Mouse (Mus musculus): Measurements from ENCODE around the gene D11Wsu47e. TPM values are rescaled to one million over a fixed set of nuclear protein-coding genes. Genes with fewer than 3 reads are reported as not detected.
A peak's percentile ranks its signal among the peaks of the same experiment; 100 is the strongest.

Gene D11Wsu47e
- 10 to 100 TPM; 11.0 to 52.3 (median 24.4) TPM for total RNA-seq (2018; cell fraction: chromatin; rRNA removed)
- 10 to 100 TPM in 8 of 26 experiments, 1 to 10 TPM in 18; 3.6 to 12.4 (median 8.7) TPM for total RNA-seq (2018; cell fraction: cytosol; rRNA removed)
- 10 to 100 TPM in 25 of 26 experiments, 1 to 10 TPM in 1; 7.3 to 36.6 (median 16.2) TPM for total RNA-seq (2018; cell fraction: nucleus; rRNA removed)
- 8.5 to 11.5 TPM (median 8.9 TPM) in 3 replicates for polyA plus RNA-seq (2018)

DNA sequence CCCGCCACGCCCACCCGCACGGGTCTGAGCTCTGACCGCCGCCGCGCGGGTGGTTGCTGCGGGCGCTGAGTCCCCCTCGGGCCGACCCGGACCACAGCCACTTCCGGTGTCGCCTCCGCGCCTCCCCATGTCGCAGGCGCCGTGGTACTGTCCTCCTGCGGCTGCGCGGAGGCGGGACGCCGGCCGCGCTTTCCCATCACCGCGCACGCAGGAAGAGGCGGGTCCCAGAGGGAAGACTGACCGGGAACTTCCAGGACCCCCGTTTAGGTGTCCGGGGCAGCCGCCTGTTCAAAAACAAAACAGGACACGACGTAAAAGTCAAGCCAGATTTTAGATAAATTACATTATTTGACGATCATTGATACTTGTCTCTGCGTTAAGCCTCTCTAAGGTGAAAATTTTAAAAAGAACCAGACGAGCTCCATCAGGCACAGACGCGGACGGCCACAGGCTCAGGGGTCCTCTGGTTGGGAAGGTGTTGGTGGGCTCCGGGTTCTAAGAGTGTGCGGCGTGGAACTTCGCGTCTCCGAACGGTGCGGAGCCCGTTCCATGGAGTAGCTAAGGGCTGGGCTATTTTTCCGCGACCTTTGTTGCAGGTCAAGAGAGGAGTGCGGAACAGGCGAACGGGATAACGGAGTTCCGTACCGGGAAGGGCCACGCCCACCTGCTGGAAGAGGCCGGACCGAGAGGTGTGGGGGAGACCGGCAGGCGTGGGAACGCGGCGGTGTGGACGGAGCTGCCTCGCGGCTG, at the start of gene D11Wsu47e, which contains the start of gene Fam104a:
TSS of gene D11Wsu47e (plus strand) at position 456 of the 750 bp plus-strand sequence.
TSS of gene Fam104a (minus strand) at position 199 of the 750 bp plus-strand sequence.
- Histone ChIP-seq H3K4me3 (ENCODE audit: inconsistent target) (peak within 1 kb of the TSS; percentile 72), H3K79me2 (ENCODE audit: inconsistent target) (peaks cover 74% of the 10 kb centered on the region), H3K27ac (peak within 1 kb of the TSS; percentile 89), H3K36me3 (ENCODE audit: inconsistent target) (peaks cover 10% of the 10 kb centered on the region)
- WGBS (ENCODE audit: missing documents), result under 1% methylated on average over 70 of the region's 73 CpGs

DNA sequence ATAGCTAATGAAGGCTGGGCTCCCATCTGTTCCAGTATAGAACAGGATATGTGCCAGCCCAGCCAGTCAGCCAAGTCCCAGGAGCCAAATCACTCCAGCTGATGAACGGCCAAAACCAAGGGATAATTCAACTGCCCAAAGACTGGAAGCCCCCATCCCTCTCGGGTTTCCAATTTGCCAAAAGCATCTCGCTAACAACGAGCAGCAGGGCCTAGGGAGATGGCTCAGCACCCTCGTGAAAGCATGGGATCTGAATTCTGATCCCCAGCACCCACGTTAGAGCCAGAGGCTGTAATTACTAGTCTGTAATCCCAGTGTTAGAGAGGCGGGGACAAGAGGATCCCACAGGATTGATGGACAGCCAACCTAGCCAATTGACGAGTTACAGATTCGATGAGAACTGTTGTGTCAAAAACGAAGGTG, 49.5 kb upstream of the D11Wsu47e start:
- no peak overlapping the region for H3K4me3 ChIP-seq (ENCODE audit: inconsistent target)
- WGBS (ENCODE audit: missing documents), result 92% methylated on average over 10 of the region's 10 CpGs
- H3K79me2 ChIP-seq (ENCODE audit: inconsistent target), result no peaks in the 10 kb centered on the region
- no peaks in the 10 kb centered on the region for H3K36me3 ChIP-seq (ENCODE audit: inconsistent target)
- H3K27ac ChIP-seq, result no peak overlapping the region

DNA sequence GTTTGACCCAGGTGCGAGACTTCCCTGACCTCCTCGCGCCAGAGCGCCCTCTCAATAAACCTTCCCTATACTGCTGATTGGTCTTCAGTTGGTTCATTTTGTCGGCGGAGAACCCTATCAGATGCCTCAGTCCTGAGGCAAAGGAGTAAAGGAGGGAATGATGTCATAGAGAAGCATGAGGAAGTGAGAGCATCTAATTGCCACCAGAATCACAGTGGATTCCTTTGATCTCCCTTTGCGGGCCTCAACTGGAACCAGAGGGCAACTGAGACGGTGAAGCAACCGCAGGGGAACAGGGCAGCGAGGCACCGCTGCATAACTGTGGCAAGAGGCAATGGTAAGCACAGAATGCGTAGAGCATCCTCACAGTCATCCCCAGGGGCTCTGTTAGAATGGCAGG, 45.5 kb upstream of the D11Wsu47e start:
- H3K36me3 ChIP-seq (ENCODE audit: inconsistent target), result no peaks in the 10 kb centered on the region
- H3K27ac ChIP-seq, result no peak overlapping the region
- 69% methylated on average over 12 of the region's 12 CpGs for WGBS (ENCODE audit: missing documents)
- no peaks in the 10 kb centered on the region for H3K79me2 ChIP-seq (ENCODE audit: inconsistent target)
- H3K4me3 ChIP-seq (ENCODE audit: inconsistent target), result no peak overlapping the region

DNA sequence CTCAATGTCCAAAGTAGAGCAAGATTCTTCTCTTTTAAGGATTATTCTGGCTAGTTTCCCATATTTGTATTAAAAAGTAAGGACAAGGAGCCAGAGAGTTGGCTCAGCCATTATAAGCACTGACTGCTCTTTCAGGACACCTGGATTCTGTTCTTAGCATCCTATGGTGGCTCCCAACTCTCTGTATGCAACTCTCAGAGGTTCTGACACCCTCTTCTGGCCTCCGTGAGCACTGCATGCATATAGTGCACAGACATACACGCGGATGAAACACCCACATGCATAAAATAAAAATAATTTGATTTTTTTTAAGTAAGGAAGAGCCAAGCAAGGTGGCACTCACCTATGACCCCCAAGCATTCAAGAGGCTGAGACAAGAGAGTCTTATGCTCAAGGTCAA, 39.0 kb upstream of the D11Wsu47e start:
- 90% methylated on average over 3 of the region's 3 CpGs for WGBS (ENCODE audit: missing documents)

DNA sequence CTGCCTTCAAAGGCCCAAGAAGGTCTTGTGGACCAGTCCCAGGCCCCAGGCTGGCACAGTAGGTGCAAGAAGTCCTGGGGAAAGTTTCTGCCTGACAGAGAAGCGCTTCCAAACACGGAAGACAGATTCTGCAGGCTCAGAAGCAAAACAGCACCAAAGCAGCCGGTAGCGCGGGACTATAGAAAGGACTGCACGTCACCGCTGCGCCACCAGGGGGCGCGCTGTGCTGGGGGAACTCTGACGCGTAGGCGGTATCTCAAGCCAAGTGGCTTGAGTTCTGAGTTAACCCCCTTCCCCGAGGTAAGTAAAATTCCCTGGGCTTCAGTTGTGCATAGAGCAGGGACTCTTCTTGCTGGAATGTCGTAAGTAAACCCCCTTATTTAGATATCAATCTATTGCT, 36.1 kb upstream of the D11Wsu47e start:
- Histone ChIP-seq H3K4me3 (ENCODE audit: inconsistent target) (no peak overlapping the region), H3K27ac (no peak overlapping the region), H3K79me2 (ENCODE audit: inconsistent target) (peaks cover 4% of the 10 kb centered on the region; the same call in 1 of the 2 replicates), H3K36me3 (ENCODE audit: inconsistent target) (peaks cover 15% of the 10 kb centered on the region)
- 5% methylated on average over 15 of the region's 15 CpGs for WGBS (ENCODE audit: missing documents)

More for the DNA sequence above, 39.0 kb upstream of the D11Wsu47e start:
- Histone ChIP-seq H3K27ac (no peak overlapping the region), H3K4me3 (ENCODE audit: inconsistent target) (no peak overlapping the region), H3K79me2 (ENCODE audit: inconsistent target) (peaks cover 3% of the 10 kb centered on the region; the same call in 1 of the 2 replicates), H3K36me3 (ENCODE audit: inconsistent target) (no peaks in the 10 kb centered on the region)

DNA sequence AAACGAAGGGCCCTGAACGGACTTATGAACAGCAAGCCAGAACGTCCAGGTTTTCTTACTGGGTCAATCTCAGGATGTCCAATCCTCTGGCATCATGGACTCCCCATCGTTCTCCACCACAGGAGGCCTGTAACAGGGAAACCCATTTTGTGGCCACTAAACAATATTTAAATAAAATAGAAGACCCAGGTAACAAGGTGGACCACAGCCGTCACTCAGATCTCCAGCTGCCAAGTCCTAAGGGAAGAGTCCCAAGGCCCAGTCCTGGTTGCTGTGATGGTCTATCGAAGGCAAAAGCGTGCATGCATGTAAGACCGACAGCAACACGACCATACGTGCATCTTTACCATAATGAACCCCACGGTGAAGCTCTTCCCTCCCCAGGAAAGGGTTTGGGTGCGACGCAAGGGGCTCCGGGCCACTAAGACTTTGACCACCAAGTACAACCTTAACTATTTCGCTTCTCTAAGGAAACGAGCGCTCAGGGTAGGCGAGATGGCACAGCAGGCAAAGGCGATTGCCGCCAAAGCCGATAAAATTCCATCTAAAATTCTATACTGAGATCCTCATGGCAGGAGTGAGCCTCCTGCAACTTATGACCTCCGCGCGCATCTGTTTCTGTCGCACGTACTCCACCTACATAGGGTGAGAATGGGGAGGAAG, 35.4 kb upstream of the D11Wsu47e start, which contains the start of gene Cog1:
TSS of gene Cog1 (plus strand) at position 480 of the 663 bp plus-strand sequence.
- H3K36me3 ChIP-seq (ENCODE audit: inconsistent target), result peaks cover 22% of the 10 kb centered on the region
- WGBS (ENCODE audit: missing documents), result 46% methylated on average over 26 of the region's 26 CpGs

DNA sequence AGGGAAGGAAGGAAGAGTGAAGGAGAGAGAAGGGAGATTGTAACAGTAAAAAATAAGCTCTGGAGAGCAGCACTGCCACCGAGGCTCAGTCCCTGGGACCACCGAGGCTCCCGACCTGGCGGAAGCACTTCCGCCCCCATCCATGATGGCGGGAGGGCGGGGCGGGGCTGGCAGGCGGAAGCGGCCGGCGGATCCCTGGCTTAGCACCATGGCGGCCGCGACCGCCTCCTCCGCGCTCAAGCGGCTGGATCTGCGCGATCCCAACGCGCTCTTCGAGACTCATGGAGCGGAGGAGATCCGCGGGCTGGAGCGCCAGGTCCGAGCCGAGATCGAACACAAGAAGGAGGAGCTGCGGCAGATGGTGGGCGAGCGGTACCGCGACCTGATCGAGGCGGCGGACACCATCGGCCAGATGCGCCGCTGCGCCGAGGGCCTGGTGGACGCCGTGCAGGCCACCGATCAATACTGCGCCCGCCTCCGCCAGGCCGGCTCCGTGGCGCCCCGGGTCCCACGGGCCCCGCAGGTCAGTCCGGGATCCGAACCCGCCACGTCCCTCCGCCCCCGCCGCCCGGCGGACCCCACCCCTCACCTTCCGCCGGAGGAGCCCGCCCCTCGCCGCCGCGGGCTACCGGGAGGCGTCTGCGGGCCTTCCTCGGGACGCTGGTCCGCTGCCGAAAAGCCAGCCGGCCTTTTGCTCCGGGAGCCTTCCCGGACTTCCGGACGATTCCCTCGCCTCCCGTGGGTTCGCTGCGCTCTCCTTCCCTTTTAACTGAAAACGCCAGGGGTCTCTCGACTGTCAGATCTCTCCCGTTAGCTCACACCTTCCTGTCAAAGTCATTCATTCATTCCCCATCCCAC, 34.6 kb upstream of the D11Wsu47e start, which contains the start of gene Slc39a11:
TSS of gene Slc39a11 (minus strand) at position 727 of the 858 bp plus-strand sequence.
- Histone ChIP-seq H3K79me2 (ENCODE audit: inconsistent target) (peaks cover 4% of the 10 kb centered on the region; the same call in 1 of the 2 replicates), H3K4me3 (ENCODE audit: inconsistent target) (peak within 1 kb of the TSS; percentile 67), H3K36me3 (ENCODE audit: inconsistent target) (peaks cover 29% of the 10 kb centered on the region), H3K27ac (peak within 1 kb of the TSS; percentile 17; the same call in 1 of the 2 replicates)
- 0% methylated on average over 62 of the region's 91 CpGs for WGBS (ENCODE audit: missing documents)

More for the DNA sequence above, 35.4 kb upstream of the D11Wsu47e start, which contains the start of gene Cog1:
- H3K79me2 ChIP-seq (ENCODE audit: inconsistent target), result peaks cover 4% of the 10 kb centered on the region; the same call in 1 of the 2 replicates
- peak within 1 kb of the TSS; percentile 67 for H3K4me3 ChIP-seq (ENCODE audit: inconsistent target)
- H3K27ac ChIP-seq, result peak within 1 kb of the TSS; percentile 17; the same call in 1 of the 2 replicates

DNA sequence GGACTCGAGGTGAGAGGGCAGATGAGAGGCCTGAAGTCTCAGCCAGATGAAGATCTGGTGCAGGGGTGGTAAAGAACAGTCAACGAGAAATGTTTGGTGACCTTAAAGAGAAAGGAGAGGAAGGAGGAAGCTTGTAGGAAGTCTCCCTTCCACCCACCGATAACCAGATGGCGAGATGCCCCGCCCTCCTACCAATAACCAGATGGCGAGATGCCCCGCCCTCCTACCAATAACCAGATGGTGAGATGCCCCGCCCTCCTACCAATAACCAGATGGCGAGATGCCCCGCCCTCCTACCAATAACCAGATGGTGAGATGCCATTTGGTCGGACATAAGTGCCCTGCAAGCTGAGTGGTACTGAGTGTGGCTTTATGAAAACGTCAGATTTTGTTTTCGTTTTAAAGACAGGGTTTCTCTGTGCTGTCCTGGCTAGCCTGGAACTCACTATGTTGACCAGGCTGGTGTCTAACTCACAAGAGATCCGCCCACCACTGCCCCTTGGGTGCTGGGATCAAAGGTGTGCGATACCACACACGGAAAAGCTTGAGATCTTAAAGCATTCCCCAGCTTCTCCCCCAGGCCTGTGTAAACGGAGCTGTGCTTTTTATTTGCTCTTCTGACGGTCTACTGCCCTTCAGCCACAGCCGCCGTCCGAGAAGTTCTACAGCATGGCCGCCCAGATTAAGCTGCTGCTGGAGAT, 32.9 kb upstream of the D11Wsu47e start:
- 89% methylated on average over 21 of the region's 22 CpGs for WGBS (ENCODE audit: missing documents)
- H3K36me3 ChIP-seq (ENCODE audit: inconsistent target), result peaks cover 46% of the 10 kb centered on the region
- H3K27ac ChIP-seq, result no peak overlapping the region
- peaks cover 4% of the 10 kb centered on the region; the same call in 1 of the 2 replicates for H3K79me2 ChIP-seq (ENCODE audit: inconsistent target)
- no peak overlapping the region for H3K4me3 ChIP-seq (ENCODE audit: inconsistent target)

DNA sequence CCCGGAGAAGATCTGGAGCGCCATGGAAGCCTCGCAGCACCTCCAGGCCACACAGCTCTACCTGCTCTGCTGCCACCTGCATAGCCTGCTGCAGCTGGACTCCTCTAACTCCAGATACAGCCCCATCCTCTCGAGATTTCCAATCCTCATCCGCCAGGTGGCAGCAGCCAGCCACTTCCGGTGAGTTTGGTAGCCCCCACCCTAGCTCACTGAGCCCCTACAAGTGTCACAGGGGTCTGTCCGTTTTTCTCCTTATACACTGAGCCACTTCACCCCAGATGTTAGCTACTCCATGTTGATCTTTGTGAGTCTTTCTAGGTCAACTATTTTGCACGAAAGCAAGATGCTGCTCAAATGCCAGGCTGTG, 32.3 kb upstream of the D11Wsu47e start:
- no peak overlapping the region for H3K4me3 ChIP-seq (ENCODE audit: inconsistent target)
- peaks cover 51% of the 10 kb centered on the region for H3K36me3 ChIP-seq (ENCODE audit: inconsistent target)
- 76% methylated on average over 7 of the region's 8 CpGs for WGBS (ENCODE audit: missing documents)
- H3K27ac ChIP-seq, result no peak overlapping the region
- H3K79me2 ChIP-seq (ENCODE audit: inconsistent target), result peaks cover 4% of the 10 kb centered on the region; the same call in 1 of the 2 replicates

DNA sequence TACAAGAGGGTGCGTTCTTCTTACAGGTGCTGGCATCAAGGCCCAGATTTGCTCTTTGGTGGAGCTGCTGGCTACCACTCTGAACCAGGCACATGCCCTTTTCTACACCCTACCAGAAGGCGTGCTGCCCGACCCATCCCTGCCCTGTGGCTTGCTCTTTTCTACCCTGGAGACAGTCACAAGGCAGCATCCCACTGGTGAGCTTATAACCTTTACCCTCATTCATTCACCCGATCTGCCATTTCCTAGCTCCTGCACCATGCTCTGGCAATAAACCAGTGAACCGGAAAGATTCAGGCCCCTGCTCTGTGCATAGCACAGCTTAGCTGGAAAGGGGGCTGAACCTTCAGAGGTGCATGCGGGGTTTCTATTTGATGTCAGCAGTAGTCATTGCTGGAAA, 31.7 kb upstream of the D11Wsu47e start:
- Histone ChIP-seq H3K79me2 (ENCODE audit: inconsistent target) (peaks cover 4% of the 10 kb centered on the region; the same call in 1 of the 2 replicates), H3K36me3 (ENCODE audit: inconsistent target) (peaks cover 58% of the 10 kb centered on the region), H3K4me3 (ENCODE audit: inconsistent target) (no peak overlapping the region), H3K27ac (no peak overlapping the region)
- WGBS (ENCODE audit: missing documents), result 91% methylated on average over 6 of the region's 6 CpGs

DNA sequence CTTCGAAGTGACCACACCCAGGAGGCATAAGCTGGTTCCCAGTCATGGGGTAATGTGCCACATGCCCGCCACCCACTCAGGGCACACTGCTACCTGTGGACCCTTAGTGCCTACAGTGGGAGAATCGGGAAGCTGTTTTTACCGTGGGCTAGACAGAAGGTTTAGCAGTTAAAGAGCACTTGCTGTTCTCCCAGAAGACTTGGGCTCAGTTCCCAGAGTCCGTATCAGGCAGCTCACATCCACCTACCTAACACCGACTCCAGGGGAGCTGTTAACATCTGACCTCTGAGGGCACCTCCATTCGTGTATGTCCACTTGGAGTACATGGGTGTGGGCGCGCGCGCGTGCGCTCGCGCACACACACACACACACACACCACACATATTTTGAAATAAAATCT, 30.1 kb upstream of the D11Wsu47e start:
- H3K36me3 ChIP-seq (ENCODE audit: inconsistent target), result peaks cover 72% of the 10 kb centered on the region
- peaks cover 4% of the 10 kb centered on the region; the same call in 1 of the 2 replicates for H3K79me2 ChIP-seq (ENCODE audit: inconsistent target)
- WGBS (ENCODE audit: missing documents), result 91% methylated on average over 15 of the region's 15 CpGs
- H3K27ac ChIP-seq, result no peak overlapping the region
- H3K4me3 ChIP-seq (ENCODE audit: inconsistent target), result no peak overlapping the region

DNA sequence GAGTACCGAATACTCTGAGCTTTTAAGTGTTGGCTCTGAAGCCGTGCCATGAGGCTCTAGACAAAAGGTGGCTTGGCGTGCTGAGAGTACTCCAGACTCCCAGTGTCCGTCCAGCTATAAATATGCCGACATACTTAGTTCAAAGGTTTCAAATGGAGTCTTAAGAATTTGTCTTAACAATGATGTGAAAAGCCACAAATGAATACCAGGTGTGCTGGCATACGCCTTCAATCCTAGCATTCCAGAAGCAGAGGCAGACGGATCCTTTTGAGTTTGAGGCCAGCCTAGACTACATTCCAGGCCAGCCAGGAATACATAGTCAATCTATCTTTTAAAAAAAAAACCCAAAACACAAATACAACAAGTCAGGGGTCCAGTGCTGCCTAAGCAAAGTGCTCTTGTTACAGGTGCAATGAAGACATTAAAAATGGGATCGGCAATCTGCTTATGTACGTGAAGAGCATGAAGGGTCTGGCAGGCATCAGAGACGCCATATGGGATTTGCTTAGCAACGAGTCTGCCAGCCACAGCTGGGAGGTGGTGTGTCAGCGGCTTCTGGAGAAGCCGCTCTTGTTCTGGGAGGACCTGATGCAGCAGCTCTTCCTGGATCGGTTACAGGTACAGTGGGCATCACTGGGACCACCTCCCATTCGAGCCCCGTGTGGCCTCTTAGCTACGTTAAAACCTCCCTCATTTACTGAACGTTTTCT, 29.5 kb upstream of the D11Wsu47e start:
- no peak overlapping the region for H3K27ac ChIP-seq
- peaks cover 76% of the 10 kb centered on the region for H3K36me3 ChIP-seq (ENCODE audit: inconsistent target)
- H3K4me3 ChIP-seq (ENCODE audit: inconsistent target), result no peak overlapping the region
- 93% methylated on average over 18 of the region's 18 CpGs for WGBS (ENCODE audit: missing documents)
- peaks cover 4% of the 10 kb centered on the region; the same call in 1 of the 2 replicates for H3K79me2 ChIP-seq (ENCODE audit: inconsistent target)

DNA sequence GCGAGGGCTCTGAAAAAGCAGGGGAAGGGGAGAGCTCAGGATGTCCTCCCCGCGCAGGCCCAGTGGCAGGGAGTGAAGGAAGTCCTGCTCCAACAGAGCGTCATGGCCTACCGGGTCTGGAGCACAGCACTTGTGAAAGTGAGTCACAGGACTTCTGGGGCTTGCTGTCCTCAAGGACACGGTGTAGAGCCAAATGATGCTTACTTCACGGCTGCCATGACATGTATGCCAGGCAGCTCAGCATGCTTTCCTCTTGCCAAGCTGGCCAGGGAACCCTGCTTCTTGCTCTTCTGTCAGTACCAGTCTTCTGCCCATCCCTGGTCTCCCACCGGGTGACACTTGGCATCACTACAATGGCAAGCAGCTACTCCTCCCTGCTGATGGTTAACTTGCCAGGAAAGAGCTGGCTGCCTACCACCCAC, 27.7 kb upstream of the D11Wsu47e start:
- Histone ChIP-seq H3K4me3 (ENCODE audit: inconsistent target) (no peak overlapping the region), H3K79me2 (ENCODE audit: inconsistent target) (no peaks in the 10 kb centered on the region; the same call in 1 of the 2 replicates), H3K36me3 (ENCODE audit: inconsistent target) (peaks cover 83% of the 10 kb centered on the region), H3K27ac (no peak overlapping the region)
- WGBS (ENCODE audit: missing documents), result 89% methylated on average over 8 of the region's 8 CpGs

Measured in macrophage (primary cell).